Mouse (Mus musculus): ENCODE results near the gene Sox15.

The Sox15 gene

GRCm38 (mm10) chr11:69680136-69680855, 25.2 kb downstream of the Sox15 start:
- ATAC-seq (ENCODE audit: low TSS enrichment): no peak

DNA sequence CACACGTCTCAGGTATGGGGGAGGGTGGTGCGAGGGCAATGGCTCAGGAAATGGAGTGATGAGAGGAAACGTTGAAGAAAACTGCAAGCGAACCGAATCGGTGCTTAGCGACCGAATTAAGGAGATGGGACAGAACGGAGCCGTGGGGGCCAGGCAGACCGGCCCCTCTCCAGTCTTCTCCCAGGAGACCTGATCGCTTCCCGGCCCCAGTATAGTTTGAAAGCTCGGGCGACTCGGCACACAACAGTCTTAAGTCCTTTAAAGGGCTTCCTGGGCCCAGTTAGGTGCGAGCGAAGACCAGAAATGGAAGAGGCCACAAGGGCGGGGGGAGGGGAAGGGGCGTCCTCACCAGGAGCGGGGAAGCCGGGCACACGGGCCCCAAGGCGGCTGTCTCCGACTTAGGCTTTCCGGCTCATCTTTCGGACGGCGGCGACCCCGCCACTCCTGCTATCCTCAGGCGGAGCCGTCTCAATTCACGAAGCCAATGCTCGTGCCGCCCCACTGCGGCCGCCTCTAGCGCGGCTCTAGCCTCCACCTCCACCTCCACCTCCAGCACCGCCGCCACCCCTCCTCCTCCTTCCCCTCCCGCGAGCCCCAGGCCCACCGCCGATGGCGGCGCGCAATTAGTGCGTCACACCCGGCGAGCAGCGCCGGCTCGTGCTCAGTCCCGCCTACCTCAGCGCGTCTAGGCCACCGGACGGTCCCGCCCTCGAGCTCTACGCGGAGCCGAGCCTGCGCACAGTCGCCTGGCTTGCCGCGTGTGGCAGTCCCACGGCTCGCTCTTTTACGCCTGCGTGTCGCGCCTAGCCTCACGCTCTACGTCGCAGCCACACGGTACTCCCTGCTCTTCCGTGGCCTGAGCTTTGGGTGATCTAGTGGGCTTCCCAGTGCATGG, 26.4 kb downstream of the Sox15 start, which contains the start of gene Senp3:
Gene Senp3 (minus strand): TSS at position 771 of the 895 bp plus-strand sequence.
- peak; percentile 93 for ATAC-seq (ENCODE audit: low TSS enrichment)

DNA sequence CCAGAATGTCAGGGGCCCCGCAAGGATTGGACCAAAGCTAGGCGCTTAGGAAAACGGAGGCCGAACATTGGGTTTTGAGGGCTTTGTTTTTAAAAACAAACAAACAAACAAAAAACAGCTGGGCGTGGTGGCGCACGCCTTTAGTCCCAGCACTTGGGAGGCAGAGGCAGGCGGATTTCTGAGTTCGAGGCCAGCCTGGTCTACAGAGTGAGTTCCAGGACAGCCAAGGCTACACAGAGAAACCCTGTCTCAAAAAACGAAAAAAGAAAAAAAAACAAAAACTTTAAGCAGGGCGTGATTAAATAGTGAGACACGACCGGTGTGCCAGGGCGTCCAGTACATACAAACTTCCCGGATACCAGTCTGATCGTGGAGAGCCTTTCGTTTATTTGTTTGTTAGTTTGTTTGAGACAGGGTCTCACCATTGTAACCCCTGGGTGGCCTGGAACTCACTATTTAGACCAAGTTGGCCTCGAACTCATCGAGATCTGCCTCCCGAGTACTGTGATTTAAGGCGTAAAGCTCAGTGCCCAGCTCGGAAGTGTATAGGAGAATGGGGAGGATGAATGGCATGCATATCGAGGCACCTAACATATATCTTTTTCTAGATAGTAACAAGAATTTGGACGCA, 27.2 kb downstream of the Sox15 start:
- ATAC-seq (ENCODE audit: low TSS enrichment): no peak

- peak; percentile 20; the same call in 1 of the 2 replicates for ATAC-seq (ENCODE audit: low TSS enrichment)
Measured at GRCm38 (mm10) chr11:69682840-69683533, 27.9 kb downstream of the Sox15 start.

GRCm38 (mm10) chr11:69683576-69683975, 28.5 kb downstream of the Sox15 start:
- no peak for ATAC-seq (ENCODE audit: low TSS enrichment)

- no peak for ATAC-seq (ENCODE audit: low TSS enrichment)
Measured at GRCm38 (mm10) chr11:69684128-69684745, 29.1 kb downstream of the Sox15 start.

DNA sequence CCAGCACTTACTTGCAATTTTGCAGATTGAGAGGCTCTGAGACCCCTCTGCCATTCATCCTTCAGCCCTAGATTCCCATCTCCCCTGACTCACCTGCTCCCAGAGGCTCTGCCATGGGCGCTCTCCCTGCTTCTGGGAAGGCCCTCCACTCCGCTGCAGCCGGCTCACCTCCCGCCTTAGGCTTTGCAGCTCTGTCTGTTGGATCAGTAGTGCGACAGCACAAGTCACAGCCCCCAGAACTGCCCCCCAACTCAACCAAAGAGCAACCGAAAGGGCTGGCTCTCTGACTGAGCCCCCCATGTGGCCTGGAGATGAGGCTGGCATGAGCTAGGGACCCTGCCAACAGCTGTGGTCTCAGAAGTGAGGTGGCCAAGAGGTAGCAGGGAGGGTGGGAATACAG, 29.8 kb downstream of the Sox15 start:
- ATAC-seq (ENCODE audit: low TSS enrichment): no peak

DNA sequence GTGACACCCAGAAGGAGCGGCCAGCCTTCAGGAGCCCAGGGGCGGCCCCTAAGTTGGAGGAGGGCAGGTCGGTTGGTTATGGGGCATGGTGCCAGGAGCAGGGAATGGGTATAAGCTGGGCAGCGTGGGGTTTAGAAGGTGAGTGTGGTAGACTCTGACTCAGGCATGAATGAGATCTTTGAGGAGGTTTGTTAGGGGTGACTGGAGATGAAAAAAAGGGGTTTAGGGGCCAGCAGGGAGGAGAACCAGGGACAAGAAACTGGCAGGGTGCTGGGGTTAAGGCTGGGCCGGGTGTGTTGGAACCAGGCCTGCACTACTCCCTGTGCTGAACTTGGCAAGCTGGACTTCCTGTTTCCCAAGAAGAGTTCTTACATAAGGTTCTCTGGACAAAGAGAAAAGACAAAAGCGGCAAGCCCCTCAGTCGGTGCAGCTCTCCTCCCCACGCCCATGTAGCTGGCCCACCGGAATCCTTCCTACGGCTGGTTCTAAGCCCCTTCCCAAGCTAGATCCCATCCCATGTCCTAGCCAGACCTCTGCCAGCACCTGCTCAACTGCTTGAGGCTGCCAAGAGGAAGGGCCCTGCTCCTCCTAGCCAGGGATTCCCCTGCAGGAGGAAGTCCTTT, 30.5 kb downstream of the Sox15 start, which contains the start of gene Tnfsf13:
Gene Tnfsf13 (minus strand): TSS at position 259 of the 623 bp plus-strand sequence.
- ATAC-seq (ENCODE audit: low TSS enrichment): no peak

DNA sequence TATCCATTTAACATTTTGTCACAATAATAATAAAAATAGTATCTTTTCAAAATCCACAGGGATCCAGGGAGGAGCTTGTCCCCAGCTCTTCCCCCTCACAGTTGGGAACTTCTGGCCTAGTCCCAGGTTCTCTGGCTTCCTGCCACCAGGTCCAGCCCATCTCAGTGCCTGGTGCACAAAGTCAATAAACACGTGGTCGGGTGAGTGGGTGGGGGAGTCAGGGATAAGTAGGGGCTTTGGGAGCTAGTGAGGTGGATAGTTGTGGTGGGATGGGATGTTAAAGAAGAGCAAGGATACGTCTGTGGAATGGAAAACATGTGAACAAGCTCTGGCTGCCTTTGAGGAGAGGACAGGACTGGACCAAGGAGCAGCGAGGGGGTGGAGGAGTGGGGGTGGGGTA, 31.3 kb downstream of the Sox15 start:
- no peak for ATAC-seq (ENCODE audit: low TSS enrichment)

- ATAC-seq (ENCODE audit: low TSS enrichment): no peak
Measured at GRCm38 (mm10) chr11:69687061-69687460, 31.9 kb downstream of the Sox15 start.

DNA sequence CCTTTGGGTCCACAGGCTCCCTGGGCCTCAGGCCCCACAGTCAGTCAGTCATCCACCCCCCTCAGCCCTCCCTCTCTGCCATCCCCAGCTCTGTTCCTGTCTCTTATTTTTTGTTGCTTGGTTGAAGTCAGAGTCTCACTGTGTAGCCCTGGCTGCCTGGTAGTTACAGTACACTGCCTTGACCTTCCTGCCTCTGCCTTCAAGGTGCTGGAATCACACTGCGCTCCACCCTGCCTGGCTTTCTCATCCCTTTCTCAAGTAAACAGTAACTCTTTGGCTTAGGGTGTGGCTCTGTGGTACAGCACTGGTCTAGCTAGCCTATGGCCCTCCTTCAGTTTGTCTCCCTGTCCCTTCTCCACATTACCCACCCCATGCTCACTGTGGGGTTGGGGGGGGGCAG, 34.8 kb downstream of the Sox15 start:
- ATAC-seq (ENCODE audit: low TSS enrichment): no peak

DNA sequence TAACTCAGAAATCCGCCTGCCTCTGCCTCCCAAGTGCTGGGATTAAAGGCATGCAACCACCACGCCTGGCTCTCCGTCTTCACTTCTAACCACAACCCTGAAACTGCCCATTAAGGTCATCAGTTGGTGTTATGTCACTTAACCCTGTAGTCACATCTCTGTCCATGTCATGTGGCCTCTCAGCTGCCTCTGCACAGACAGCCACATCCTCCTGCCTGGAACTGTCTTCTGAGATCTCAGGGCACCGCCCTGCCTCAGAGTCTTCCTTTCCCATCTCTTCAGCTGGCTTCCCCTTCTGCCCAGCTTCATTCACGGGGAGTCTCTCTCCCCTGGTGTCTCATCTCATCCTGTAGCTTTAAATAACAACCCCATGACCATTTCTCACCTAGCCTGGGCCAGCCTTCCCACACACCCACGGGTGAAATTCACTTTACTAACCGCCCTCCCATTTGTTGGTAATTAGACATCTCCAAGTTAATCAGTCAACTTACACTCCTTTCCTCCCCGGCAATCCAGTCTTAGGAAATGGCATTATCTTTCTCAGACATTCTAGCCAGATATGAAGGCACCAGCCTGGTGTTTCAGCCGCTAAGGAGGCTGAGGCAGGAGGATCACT, 37.2 kb downstream of the Sox15 start:
- ATAC-seq (ENCODE audit: low TSS enrichment): no peak

DNA sequence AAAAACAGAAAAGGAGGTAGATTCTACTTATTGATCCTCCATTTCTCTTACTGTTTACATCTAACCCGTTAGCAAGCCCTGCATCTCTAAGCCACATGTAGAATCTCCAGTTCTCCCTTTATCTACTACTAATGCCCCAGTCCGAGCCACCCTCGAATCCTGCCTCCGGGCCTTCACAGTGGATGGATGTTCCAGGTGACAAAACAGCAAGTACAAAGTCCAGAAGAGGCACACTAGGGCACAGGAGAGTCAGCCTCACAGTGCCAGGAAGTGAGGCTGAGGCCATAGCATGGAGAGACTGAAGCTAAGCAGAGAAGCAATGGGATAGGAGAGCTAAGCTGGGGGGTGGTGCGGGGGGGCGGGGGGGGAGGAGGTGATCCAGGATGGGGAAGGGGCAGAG, 37.7 kb downstream of the Sox15 start:
- no peak for ATAC-seq (ENCODE audit: low TSS enrichment)

- no peak for ATAC-seq (ENCODE audit: low TSS enrichment)
Measured at GRCm38 (mm10) chr11:69693421-69693965, 38.4 kb downstream of the Sox15 start.

DNA sequence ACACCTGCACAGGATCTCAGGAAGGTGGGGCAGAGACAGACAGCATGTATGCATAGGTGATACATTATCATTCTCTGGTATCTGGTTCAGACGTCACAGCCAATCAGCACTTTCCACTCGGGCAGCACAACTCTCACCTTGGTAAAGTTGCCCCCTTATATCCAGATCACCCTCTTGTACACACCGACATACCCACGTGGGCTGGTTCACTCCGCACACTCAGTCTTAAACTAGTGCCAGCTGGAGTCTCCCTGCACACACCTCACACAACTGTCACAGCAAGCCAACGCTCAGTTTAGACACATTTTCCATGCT, 39.9 kb downstream of the Sox15 start:
- no peak; the same call in none of the 2 replicates for ATAC-seq (ENCODE audit: low TSS enrichment)

DNA sequence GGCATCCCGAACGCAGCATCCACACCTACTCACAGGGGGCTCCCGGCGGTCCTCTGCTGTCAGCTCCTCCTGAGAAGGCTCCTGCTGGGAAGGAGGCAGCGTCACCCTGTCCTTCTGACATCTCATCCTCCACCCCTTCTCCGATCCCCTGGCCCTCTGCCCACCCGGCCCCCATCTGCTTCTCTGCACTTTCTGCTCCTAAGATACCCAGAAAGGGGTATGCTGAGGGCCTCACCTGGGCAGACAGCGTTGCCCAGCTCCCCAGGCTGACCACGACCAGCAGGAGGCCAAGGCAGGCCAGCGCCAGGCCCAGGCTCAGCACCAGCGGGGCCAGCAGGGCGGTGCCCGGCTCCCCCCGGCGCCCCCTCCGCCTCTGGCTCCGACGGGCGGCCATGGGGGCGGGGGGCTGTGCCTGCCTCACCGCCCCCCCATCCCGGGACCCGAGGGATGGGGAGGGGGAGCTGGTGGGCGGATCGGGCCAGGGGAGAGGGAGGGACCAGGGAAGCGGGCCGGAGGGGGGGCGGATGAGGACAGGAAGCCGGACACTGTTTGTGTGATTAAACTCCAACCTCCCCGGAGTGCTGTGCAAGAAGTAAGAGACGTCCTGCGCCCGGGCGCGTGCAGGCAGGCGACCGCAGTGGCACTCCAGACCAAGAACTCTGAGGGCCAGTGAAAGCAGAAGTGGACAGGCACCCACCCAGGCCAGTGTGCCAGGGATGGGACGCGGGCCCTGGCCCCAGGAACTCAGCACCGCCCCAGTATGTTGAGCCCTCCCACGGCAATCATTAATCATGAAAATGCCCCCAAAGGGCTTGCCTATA, 40.5 kb downstream of the Sox15 start, which contains the start of the genes Tnfsf12 and Tnfsfm13:
Gene Tnfsf12 (minus strand): TSS at position 489 of the 821 bp plus-strand sequence.
Gene Tnfsfm13 (minus strand): TSS at position 738 of the 821 bp plus-strand sequence.
- peak; percentile 70; the same call in 1 of the 2 replicates for ATAC-seq (ENCODE audit: low TSS enrichment)

GRCm38 (mm10) chr11:69697396-69697795, 42.3 kb downstream of the Sox15 start:
- ATAC-seq (ENCODE audit: low TSS enrichment): no peak

DNA sequence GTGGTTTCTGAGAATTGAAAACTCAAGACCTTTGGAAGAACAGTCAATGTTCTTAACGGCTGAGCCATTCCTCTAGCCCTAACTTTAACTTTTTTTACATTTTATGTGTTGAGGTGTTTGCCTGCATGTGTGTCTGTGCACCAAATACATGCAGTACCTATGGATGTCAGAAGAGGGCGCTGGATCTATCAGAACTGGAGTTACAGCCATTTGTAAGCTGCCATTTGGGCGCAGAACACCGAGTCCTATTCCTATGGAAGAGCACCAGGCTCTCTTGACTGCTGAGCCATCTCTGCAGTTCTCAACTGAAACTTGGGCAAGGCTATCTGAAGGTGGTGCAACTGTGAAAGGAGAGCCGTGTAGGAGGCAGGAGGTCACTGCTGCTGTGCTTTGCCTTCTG, 43.5 kb downstream of the Sox15 start:
- ATAC-seq (ENCODE audit: low TSS enrichment): no peak

- no peak for ATAC-seq (ENCODE audit: low TSS enrichment)
Measured at GRCm38 (mm10) chr11:69699595-69699994, 44.5 kb downstream of the Sox15 start.
